Comparison of ENCODE assay signal across 18 mouse cellular contexts in genomic region chr17:54678111-54678510, GRCm38 (mm10).
"Had no signal": no experiment of that assay in that cellular context is flagged by ENCODE, and none has a peak within 500 bp of the region (broad histone marks: within the 10 kb centered on the region; RNA-seq: fewer than 3 reads in every experiment).

No protein-coding gene starts in this region.

- H3K4me2 ChIP-seq: lung, embryonic 14.5 days; midbrain, embryonic 12.5 days; neural tube, embryonic 13.5 days; neural tube, embryonic 15.5 days had no signal

- H3K27me3 ChIP-seq: midbrain, embryonic 12.5 days; neural tube, embryonic 13.5 days; neural tube, embryonic 15.5 days had no signal

- H3K9ac ChIP-seq: lung, embryonic 14.5 days; midbrain, embryonic 12.5 days; neural tube, embryonic 13.5 days; neural tube, embryonic 15.5 days had no signal

- DNase-seq: lung, adult 18-20 months; lung, embryonic 14.5 days; lung, postnatal 10 days; lung, postnatal 4 days; retina, postnatal 1 day; right cerebral cortex, adult 18-20 months; right cerebral cortex, postnatal 25 days; right cerebral cortex, postnatal 4 days; spleen, adult 18-20 months; thymus, adult 18-20 months; thymus, postnatal 14 days; thymus, postnatal 36 days had no signal

- H3K4me3 ChIP-seq: midbrain, embryonic 10.5 days; midbrain, embryonic 12.5 days; myocyte; neural tube, embryonic 13.5 days; neural tube, embryonic 15.5 days had no signal

- ATAC-seq: midbrain, embryonic 16.5 days had no signal

- H3K4me1 ChIP-seq: midbrain, embryonic 10.5 days; midbrain, embryonic 12.5 days; neural tube, embryonic 13.5 days; neural tube, embryonic 15.5 days had no signal

- H3K27ac ChIP-seq: midbrain, embryonic 10.5 days; midbrain, embryonic 12.5 days; neural tube, embryonic 13.5 days; neural tube, embryonic 15.5 days had no signal

- H3K36me3 ChIP-seq: midbrain, embryonic 10.5 days; midbrain, embryonic 12.5 days; neural tube, embryonic 13.5 days; neural tube, embryonic 15.5 days had no signal

- H3K9me3 ChIP-seq: midbrain, embryonic 10.5 days; midbrain, embryonic 12.5 days; neural tube, embryonic 13.5 days; neural tube, embryonic 15.5 days had no signal
